11 mouse cellular contexts compared by ENCODE assay signal in genomic region chr5:128637071-128638015, GRCm38 (mm10). TPM values are rescaled to one million over a fixed set of nuclear protein-coding genes. Genes with fewer than 3 reads are reported as not detected.
DNase-seq lines count a peak whose midpoint lies in the region; ATAC-seq and TF ChIP-seq lines count a peak whose summit lies in the region.
"Had no signal": no experiment of that assay in that cellular context is flagged by ENCODE, and none has a peak within 500 bp of the region (broad histone marks: within the 10 kb centered on the region; RNA-seq: fewer than 3 reads in every experiment).

No protein-coding gene starts in this region.

- H3K4me1 ChIP-seq in thymus, adult 2 months (replicated peaks; ENCODE audit: control insufficient read depth, insufficient read depth, low read length): peaks cover 30% of the 10 kb centered on the region
- H3K4me1 ChIP-seq in limb, embryonic 14.5 days (ENCODE audit: control insufficient read depth, insufficient read depth, low read length): peaks cover 4% of the 10 kb centered on the region; the same call in 1 of the 2 replicates
- H3K4me1 ChIP-seq: heart, embryonic 15.5 days; liver, embryonic 13.5 days had no signal

- peak overlapping the region; percentile 90 for H3K27ac ChIP-seq in thymus, adult 2 months (ENCODE audit: control insufficient read depth, insufficient read depth, low read length)
- H3K27ac ChIP-seq in limb, embryonic 14.5 days (replicated peaks; ENCODE audit: low read depth, low read length): no peak overlapping the region
- H3K27ac ChIP-seq in gastrocnemius, adult 2 months: no peak overlapping the region
- H3K27ac ChIP-seq: heart, embryonic 15.5 days; hindbrain, postnatal 0 days; liver, embryonic 13.5 days had no signal

- intact Hi-C loops in gastrocnemius, adult 2 months (cut with DNase I): no loop called here

- no peaks in the 10 kb centered on the region for H3K27me3 ChIP-seq in thymus, adult 2 months (ENCODE audit: control insufficient read depth, insufficient read depth, low read length)
- H3K27me3 ChIP-seq in limb, embryonic 14.5 days (ENCODE audit: control insufficient read depth, insufficient read depth, low read length): no peaks in the 10 kb centered on the region
- H3K27me3 ChIP-seq: heart, embryonic 15.5 days; liver, embryonic 13.5 days had no signal

- no peak for TF ChIP-seq CTCF in thymus, adult 2 months (IDR thresholded peaks at IDR 0.05; ENCODE audit: borderline replicate concordance, control insufficient read depth, extremely low read depth, insufficient read depth, low read length, poor library complexity)
- no peak for TF ChIP-seq CTCF in gastrocnemius, adult 2 months (IDR thresholded peaks at IDR 0.05)

- ATAC-seq in limb, embryonic 14.5 days (ENCODE audit: low FRiP score, low read depth): peak; percentile 62; the same call in 1 of the 2 replicates
- ATAC-seq: hindbrain, postnatal 0 days had no signal

- no peaks in the 10 kb centered on the region for H3K9me3 ChIP-seq in limb, embryonic 14.5 days (ENCODE audit: control insufficient read depth, low read length)
- H3K9me3 ChIP-seq: heart, embryonic 15.5 days; liver, embryonic 13.5 days had no signal

- no peak overlapping the region for H3K4me3 ChIP-seq in thymus, adult 2 months (ENCODE audit: control insufficient read depth, insufficient read depth, low read length)
- H3K4me3 ChIP-seq in limb, embryonic 14.5 days (replicated peaks; ENCODE audit: low read length): no peak overlapping the region; the same call in 1 of the 2 replicates
- H3K4me3 ChIP-seq in gastrocnemius, adult 2 months: no peak overlapping the region
- H3K4me3 ChIP-seq: heart, embryonic 15.5 days; liver, embryonic 13.5 days had no signal

- peak overlapping the region; percentile 23; the same call in 1 of the 2 replicates for H3K4me2 ChIP-seq in limb, embryonic 14.5 days (replicated peaks; ENCODE audit: low read depth, low read length, severe bottlenecking)
- H3K4me2 ChIP-seq: heart, embryonic 15.5 days; liver, embryonic 13.5 days had no signal

- no peak for TF ChIP-seq POLR2A in thymus, adult 2 months (IDR thresholded peaks at IDR 0.05; ENCODE audit: control insufficient read depth, extremely low read depth, insufficient read depth, low read length, poor library complexity)
- no peak for TF ChIP-seq POLR2A in limb, embryonic 14.5 days (IDR thresholded peaks at IDR 0.05; ENCODE audit: borderline replicate concordance, extremely low read depth, insufficient read depth, insufficient read length)

- no peak overlapping the region for H3K9ac ChIP-seq in limb, embryonic 14.5 days (ENCODE audit: low read depth, low read length, severe bottlenecking)
- H3K9ac ChIP-seq: heart, embryonic 15.5 days; liver, embryonic 13.5 days had no signal

- DNase-seq in thymus, adult 2 months: peak; percentile 19
- DNase-seq in thymus, adult 18-20 months: no peak
- DNase-seq in embryo, embryonic 11 days: peak; percentile 73
- peak; percentile 65 for DNase-seq in limb, embryonic 14.5 days (ENCODE audit: low spot score)
- DNase-seq in natural killer cell, adult 2 months (ENCODE audit: low spot score in 2 of 2): no peak
- DNase-seq in gastrocnemius, adult 2 months: no peak
- DNase-seq in cerebellum, postnatal 10 days: no peak
- DNase-seq: liver, embryonic 13.5 days had no signal

- 81% methylated on average over 26 of the region's 26 CpGs for WGBS in thymus, adult 2 months
- WGBS in limb, embryonic 14.5 days: 68% methylated on average over 26 of the region's 26 CpGs

- no peaks in the 10 kb centered on the region for H3K36me3 ChIP-seq in thymus, adult 2 months (ENCODE audit: control insufficient read depth, insufficient read depth, low read length)
- no peaks in the 10 kb centered on the region for H3K36me3 ChIP-seq in limb, embryonic 14.5 days (ENCODE audit: control insufficient read depth, insufficient read depth, low read length)
- H3K36me3 ChIP-seq: G1E; heart, embryonic 15.5 days; liver, embryonic 13.5 days had no signal

RNA-seq across cellular contexts. Expression of gene Fzd10, which starts 36.7 kb away (rescaled TPM):
- polyA plus RNA-seq in thymus, adult 2 months (2012; rRNA removed): 6.1 and 6.9 TPM in 2 replicates
- polyA plus RNA-seq in limb, embryonic 14.5 days (2012; rRNA removed): 23.1 and 26.3 TPM in 2 replicates
- 11.3 and 12.5 TPM in 2 replicates for polyA plus RNA-seq in limb, embryonic 14.5 days (2014; fragmentation: Nextera tagmentation; extraction: Ambion mirVana)
- total RNA-seq in gastrocnemius, adult 2 months (2021): 1 to 10 TPM in 1 of 2 experiments, under 1 TPM in 1; 0.77 to 1.6 TPM
- polyA plus RNA-seq: G1E had no signal

Comparison
In these comparisons a context has a peak if more than half of its experiments do, and no peak if none do; other contexts are left out.
1. DNase-seq: peak in thymus, adult 2 months (single experiment), embryo, embryonic 11 days (single experiment) and limb, embryonic 14.5 days (single experiment); none in thymus, adult 18-20 months (0 of 2), natural killer cell, adult 2 months (0 of 2), gastrocnemius, adult 2 months (single experiment) and cerebellum, postnatal 10 days (0 of 2).